Mouse (Mus musculus) kidney, adult 2 months (tissue): Measurements from ENCODE around the gene Nadk2. TPM values are rescaled to one million over a fixed set of nuclear protein-coding genes. Genes with fewer than 3 reads are reported as not detected.
A peak's percentile ranks its signal among the peaks of the same experiment; 100 is the strongest.

Experiments
- DNase-seq: peaks from one replicate; pipeline ENCODE4 v3.0.0; 2021
- H3K27ac ChIP-seq: fragments of 200-500 bp; 2 replicates; pipeline ENCODE4 v1.5.1; 2012; ENCODE audit warnings: low read depth, low read length, control low read depth, inconsistent platforms; ENCODE audit not compliant: insufficient read depth
- H3K27me3 ChIP-seq: fragments of 200-500 bp; replicated peaks from 2 replicates; pipeline ENCODE4 v1.6.1; 2012; ENCODE audit warnings: mild to moderate bottlenecking, moderate library complexity, low read length, inconsistent platforms; ENCODE audit not compliant: control insufficient read depth, insufficient read depth
- H3K36me3 ChIP-seq: fragments of 200-500 bp; 2 replicates; pipeline ENCODE4 v1.6.1; 2012; ENCODE audit warnings: mild to moderate bottlenecking, moderate library complexity, low read length, inconsistent platforms; ENCODE audit not compliant: control insufficient read depth, insufficient read depth
- H3K4me1 ChIP-seq: fragments of 200-500 bp; 2 replicates; pipeline ENCODE4 v1.6.1; 2011; ENCODE audit warnings: low read length; ENCODE audit not compliant: control insufficient read depth, insufficient read depth
- H3K4me3 ChIP-seq: fragments of 200-500 bp; 2 replicates; pipeline ENCODE4 v1.5.1; 2011; ENCODE audit warnings: mild to moderate bottlenecking, low read depth, low read length, control low read depth; ENCODE audit not compliant: insufficient read depth
- CTCF ChIP-seq: fragments of 200-500 bp; conservative IDR thresholded peaks from 2 replicates; pipeline ENCODE4 v1.5.1; 2011; ENCODE audit warnings: low read depth, mild to moderate bottlenecking, control low read depth, low read length, moderate library complexity, mixed read lengths; ENCODE audit not compliant: insufficient read depth, insufficient read length
- POLR2A ChIP-seq: fragments of 200-500 bp; IDR thresholded peaks from one replicate; pipeline ENCODE4 v1.6.1; 2011; ENCODE audit warnings: low read depth, low read length, control low read depth
- WGBS: fragments of 180-500 bp; shearing (Covaris S2); methylation state at CpG from one replicate; pipeline ENCODE4 v1.1.7; 2018; 5-methylcytosine and 5-hydroxymethylcytosine counted together
- polyA plus RNA-seq: library from polyadenylated mRNA; depleted of rRNA; stranded (reverse); fragments of >200 nt; gene quantifications from 2 replicates; pipeline ENCODE4 v1.2.3, GENCODE M21; 2012

The Nadk2 gene
- polyA plus RNA-seq, 1 experiment: 52.9 TPM

DNA sequence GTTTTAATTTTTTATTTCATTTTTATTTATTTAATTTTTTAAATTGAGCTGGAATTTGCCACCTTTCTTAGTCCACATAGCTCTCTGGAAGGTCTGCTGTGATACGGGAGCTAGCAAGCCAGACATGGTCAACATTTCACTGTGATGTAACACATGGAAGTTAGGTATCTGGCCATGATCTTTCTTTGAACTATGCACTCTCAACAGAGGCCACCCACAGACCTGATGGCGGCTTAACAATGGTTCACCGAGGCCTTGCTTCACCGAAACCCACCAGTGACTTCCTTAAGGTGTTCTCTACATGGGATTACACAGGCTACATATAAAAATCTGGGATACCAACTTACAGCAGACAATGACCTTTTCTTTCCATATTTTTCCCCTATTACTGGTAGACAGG is 43.1 kb downstream of the Nadk2 start:
- H3K4me3 ChIP-seq: no peak overlapping the region
- H3K27ac ChIP-seq: no peak overlapping the region
- no peak for DNase-seq
- no peaks in the 10 kb centered on the region for H3K27me3 ChIP-seq
- WGBS: 82% methylated on average over 4 of the region's 4 CpGs
- no peaks in the 10 kb centered on the region; the same call in 1 of the 2 replicates for H3K36me3 ChIP-seq
- 0 out of 2 replicates have a peak, but pooled peaks cover 7% of the 10 kb centered on the region for H3K4me1 ChIP-seq
- no peak for TF ChIP-seq CTCF
- no peak for TF ChIP-seq POLR2A

DNA sequence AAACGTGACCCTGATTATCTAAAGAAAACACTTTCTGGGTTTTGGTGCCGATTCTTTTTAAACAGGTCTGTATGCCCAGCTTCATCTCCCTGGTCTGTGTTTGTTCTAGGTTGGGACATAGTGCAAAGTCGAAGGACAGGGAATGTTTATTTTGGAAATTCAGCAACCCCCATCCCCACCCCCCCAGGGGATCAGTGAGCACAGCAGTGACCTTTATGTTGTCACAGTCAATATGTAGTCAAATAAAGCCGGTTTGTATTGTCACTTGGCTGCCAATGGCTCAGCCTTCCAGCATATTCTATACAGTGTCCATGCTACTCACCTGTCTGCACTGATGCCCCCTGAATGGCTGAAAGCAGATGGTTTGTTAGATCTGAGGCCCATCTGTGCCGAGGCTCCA is 43.5 kb downstream of the Nadk2 start:
- WGBS: 68% methylated on average over 5 of the region's 5 CpGs
- no peak for TF ChIP-seq CTCF
- no peak for TF ChIP-seq POLR2A
- H3K27ac ChIP-seq: no peak overlapping the region
- H3K27me3 ChIP-seq: no peaks in the 10 kb centered on the region
- H3K4me3 ChIP-seq: no peak overlapping the region
- 0 out of 2 replicates have a peak, but pooled peaks cover 8% of the 10 kb centered on the region for H3K4me1 ChIP-seq
- peak; percentile 45 for DNase-seq
- H3K36me3 ChIP-seq: no peaks in the 10 kb centered on the region; the same call in 1 of the 2 replicates

DNA sequence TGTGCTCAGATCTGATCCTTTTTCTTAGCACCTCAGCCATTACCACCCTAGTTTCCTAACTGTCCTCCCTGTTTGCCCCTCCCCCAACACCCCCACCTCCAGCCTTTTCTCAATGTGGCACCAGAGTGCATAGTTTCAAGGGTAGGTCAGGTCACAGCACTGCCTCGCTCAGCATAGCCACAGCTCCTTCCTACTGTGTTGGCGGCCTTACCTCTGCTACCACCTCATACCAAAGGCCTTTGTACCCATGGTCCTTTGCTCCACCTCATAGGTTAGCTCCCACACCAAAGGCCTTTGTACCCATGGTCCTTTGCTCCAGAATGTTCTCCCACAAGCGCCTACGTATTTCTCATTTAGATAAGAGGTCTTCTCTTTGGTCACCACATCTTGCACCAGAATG is 47.8 kb downstream of the Nadk2 start:
- Histone ChIP-seq H3K36me3 (no peaks in the 10 kb centered on the region), H3K27ac (peak overlapping the region; percentile 59), H3K4me3 (no peak overlapping the region), H3K4me1 (0 out of 2 replicates have a peak, but pooled peaks cover 8% of the 10 kb centered on the region), H3K27me3 (no peaks in the 10 kb centered on the region)
- peak; percentile 46 for DNase-seq
- no peak for TF ChIP-seq CTCF
- TF ChIP-seq POLR2A: no peak
- WGBS: 63% methylated on average over 4 of the region's 4 CpGs

DNA sequence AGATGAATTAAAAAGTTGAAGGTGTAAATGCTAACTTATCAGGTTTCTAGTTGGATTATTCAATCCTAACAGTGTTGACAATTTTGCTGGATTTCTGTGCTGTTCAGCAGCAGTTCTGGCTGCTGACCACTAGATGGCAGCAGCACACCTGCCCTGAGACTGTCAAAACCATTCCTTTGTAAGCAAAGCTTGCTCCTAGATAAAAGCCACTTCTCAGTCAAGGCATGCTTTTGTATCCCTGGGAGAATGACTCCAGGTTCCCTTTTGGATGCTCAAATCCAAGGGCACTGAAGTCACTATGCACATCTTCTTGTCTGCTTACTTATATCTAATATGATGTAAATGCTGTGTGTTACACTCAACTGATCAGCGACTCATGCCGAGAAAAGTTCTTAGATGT is 49.0 kb downstream of the Nadk2 start:
- DNase-seq: peak; percentile 58
- Histone ChIP-seq H3K27ac (no peak overlapping the region), H3K4me3 (no peak overlapping the region), H3K4me1 (0 out of 2 replicates have a peak, but pooled peaks cover 8% of the 10 kb centered on the region), H3K36me3 (no peaks in the 10 kb centered on the region), H3K27me3 (no peaks in the 10 kb centered on the region)
- 98% methylated on average over 2 of the region's 2 CpGs for WGBS
- TF ChIP-seq POLR2A (no peak), CTCF (peak; percentile 99)

DNA sequence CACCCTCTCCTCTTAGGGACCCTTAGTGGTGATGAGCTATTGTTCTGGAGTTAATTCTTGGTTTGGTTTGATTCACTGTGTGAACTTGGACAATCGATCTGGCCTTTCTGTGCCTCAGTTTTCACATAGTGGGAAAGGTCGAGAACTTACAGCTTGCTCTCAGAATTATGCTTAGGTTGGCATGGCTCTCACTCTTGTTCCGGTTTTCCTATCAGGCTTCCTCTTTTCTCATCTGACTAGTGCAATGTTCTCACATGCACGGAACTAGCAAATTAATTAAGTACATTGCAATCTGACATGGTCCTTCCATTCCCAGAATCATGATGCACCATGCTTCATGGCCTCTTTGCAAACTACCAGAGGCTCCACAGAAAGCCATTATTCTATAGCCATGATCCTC is 51.9 kb downstream of the Nadk2 start:
- DNase-seq: no peak

DNA sequence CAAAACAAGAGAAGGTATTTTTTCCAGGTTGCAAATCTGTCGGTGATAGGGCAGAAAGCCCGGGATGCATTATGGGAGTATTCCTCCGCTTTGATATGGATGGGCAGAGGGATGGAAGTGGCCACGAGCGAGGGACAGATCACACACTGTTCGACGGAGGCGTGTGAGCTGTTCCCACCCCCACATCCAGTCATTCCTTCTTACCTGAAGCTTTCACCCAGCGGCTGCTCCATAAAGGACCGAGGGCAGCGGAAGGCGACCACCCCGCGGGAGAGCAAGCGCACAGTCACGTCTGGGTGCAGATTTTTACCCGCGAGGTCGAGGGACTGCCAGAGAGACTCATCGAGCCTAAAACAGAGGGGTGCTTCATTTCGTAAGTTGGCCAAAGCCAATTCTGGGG is 53.8 kb downstream of the Nadk2 start:
- Histone ChIP-seq H3K4me1 (no peaks in the 10 kb centered on the region), H3K27me3 (no peaks in the 10 kb centered on the region), H3K27ac (no peak overlapping the region), H3K36me3 (no peaks in the 10 kb centered on the region), H3K4me3 (no peak overlapping the region)
- 91% methylated on average over 21 of the region's 21 CpGs for WGBS
- TF ChIP-seq POLR2A: no peak
- no peak for TF ChIP-seq CTCF
- no peak for DNase-seq

More for the DNA sequence above, 51.9 kb downstream of the Nadk2 start:
- no peaks in the 10 kb centered on the region for H3K27me3 ChIP-seq
- 78% methylated on average over 4 of the region's 4 CpGs for WGBS
- H3K27ac ChIP-seq: no peak overlapping the region
- no peak overlapping the region for H3K4me3 ChIP-seq
- TF ChIP-seq CTCF (no peak), POLR2A (no peak)
- H3K36me3 ChIP-seq: no peaks in the 10 kb centered on the region
- 0 out of 2 replicates have a peak, but pooled peaks cover 8% of the 10 kb centered on the region for H3K4me1 ChIP-seq

DNA sequence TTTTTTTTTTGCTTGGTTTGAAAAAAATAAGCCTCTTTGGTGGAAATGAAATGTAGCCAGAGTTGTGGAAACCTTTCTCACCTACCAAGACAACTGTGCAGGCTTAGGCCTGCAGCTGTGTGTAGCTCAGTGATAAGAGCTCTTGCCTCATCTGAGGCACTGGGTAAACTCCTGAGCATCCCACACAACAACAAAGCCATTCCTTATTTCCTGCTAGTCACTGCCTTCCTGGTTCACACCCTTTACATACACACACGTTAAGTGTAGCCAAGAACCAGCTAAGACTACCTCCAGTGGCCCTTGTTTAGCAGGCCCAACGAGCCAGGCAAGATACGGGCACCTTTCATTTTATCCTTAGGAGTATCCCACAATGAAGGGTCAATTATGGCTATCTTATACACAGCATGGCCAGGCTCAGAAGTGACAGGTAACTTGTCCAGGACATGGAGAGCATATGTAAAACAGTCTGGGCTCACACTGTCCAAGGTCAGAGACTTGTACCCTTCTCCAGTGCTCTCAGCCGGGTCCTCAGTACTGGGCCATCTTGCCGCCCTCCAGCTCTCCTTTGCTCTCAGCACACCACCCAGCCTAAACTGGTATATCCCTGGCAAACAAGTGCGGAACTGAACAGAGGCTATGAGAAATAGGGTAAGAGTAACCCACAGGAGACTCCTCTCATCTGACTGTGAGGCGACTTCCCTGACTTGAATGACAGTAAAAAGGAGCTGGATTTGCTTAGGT is 56.2 kb downstream of the Nadk2 start:
- 89% methylated on average over 7 of the region's 7 CpGs for WGBS
- TF ChIP-seq POLR2A: no peak
- TF ChIP-seq CTCF: no peak
- H3K4me1 ChIP-seq: peaks cover 7% of the 10 kb centered on the region; the same call in 1 of the 2 replicates
- no peaks in the 10 kb centered on the region for H3K27me3 ChIP-seq
- no peak overlapping the region for H3K4me3 ChIP-seq
- H3K36me3 ChIP-seq: no peaks in the 10 kb centered on the region
- no peak for DNase-seq
- H3K27ac ChIP-seq: no peak overlapping the region
